In the genomic region with DNA sequence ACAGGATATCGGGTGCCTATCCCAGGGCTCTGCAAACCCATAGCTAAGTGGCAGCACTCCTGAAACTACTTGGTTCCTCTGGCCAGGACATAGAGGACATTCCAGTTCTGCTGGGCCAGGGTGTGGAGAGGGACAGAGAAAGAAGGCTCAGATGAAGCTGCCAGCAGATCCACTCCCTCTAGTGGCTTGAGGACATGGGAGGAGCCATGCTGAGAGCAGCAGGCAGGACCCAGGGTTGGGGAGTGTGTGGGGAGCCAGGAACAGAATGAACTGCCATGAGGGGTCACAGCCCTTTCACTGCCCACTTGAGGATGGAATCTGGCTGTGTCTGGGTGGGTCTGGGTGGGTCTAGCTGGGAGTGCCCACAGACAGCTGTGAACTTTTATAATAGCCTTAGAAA, we compare ENCODE assay signal across 19 mouse cellular contexts.
DNase-seq lines count a peak whose midpoint lies in the region; ATAC-seq lines count a peak whose summit lies in the region.
"Had no signal": no experiment of that assay in that cellular context is flagged by ENCODE, and none has a peak within 500 bp of the region (broad histone marks: within the 10 kb centered on the region; RNA-seq: fewer than 3 reads in every experiment).

No protein-coding gene starts in this region.

- no peak overlapping the region for H3K4me3 ChIP-seq in heart, embryonic 12.5 days
- no peak overlapping the region for H3K4me3 ChIP-seq in intestine, embryonic 16.5 days (ENCODE audit: low read length)
- H3K4me3 ChIP-seq: embryonic facial prominence, embryonic 13.5 days; limb, embryonic 12.5 days; liver, embryonic 15.5 days; midbrain, embryonic 10.5 days had no signal

- H3K27ac ChIP-seq in heart, embryonic 12.5 days (ENCODE audit: poor library complexity, severe bottlenecking) = no peak overlapping the region
- H3K27ac ChIP-seq in intestine, embryonic 16.5 days (ENCODE audit: low read length) = peak overlapping the region; percentile 76
- H3K27ac ChIP-seq: embryonic facial prominence, embryonic 13.5 days; hindbrain, postnatal 0 days; limb, embryonic 12.5 days; liver, embryonic 15.5 days; midbrain, embryonic 10.5 days had no signal

- H3K27me3 ChIP-seq in heart, embryonic 12.5 days (replicated peaks) = no peaks in the 10 kb centered on the region
- H3K27me3 ChIP-seq in intestine, embryonic 16.5 days (replicated peaks; ENCODE audit: control insufficient read depth, insufficient read depth, low read length) = no peaks in the 10 kb centered on the region
- H3K27me3 ChIP-seq: embryonic facial prominence, embryonic 13.5 days; limb, embryonic 12.5 days; liver, embryonic 15.5 days had no signal

- H3K9ac ChIP-seq in heart, embryonic 12.5 days = no peak overlapping the region
- H3K9ac ChIP-seq in intestine, embryonic 16.5 days (ENCODE audit: low read depth, low read length) = no peak overlapping the region
- H3K9ac ChIP-seq: embryonic facial prominence, embryonic 13.5 days; limb, embryonic 12.5 days; liver, embryonic 15.5 days had no signal

- peak; percentile 3 for DNase-seq in heart, postnatal 10 days
- peak; percentile 84 for DNase-seq in ES-CJ7 (ENCODE audit: low read depth, low spot score)
- DNase-seq in lung, postnatal 25 days (ENCODE audit: low spot score) = peak; percentile 28
- no peak for DNase-seq in T-cell, adult 2 months (ENCODE audit: low spot score)
- DNase-seq in spleen, postnatal 10 days (ENCODE audit: low spot score in 2 of 2) = no peak
- DNase-seq: adrenal gland, postnatal 10 days; cerebellum, postnatal 14 days; kidney, postnatal 25 days; right cerebral cortex, postnatal 14 days; thymus, postnatal 25 days had no signal

- H3K9me3 ChIP-seq in heart, embryonic 12.5 days (replicated peaks) = no peaks in the 10 kb centered on the region
- no peaks in the 10 kb centered on the region for H3K9me3 ChIP-seq in intestine, embryonic 16.5 days (ENCODE audit: control insufficient read depth, low read length)
- H3K9me3 ChIP-seq: embryonic facial prominence, embryonic 13.5 days; limb, embryonic 12.5 days; liver, embryonic 15.5 days; midbrain, embryonic 10.5 days had no signal

- no peak overlapping the region for H3K4me2 ChIP-seq in heart, embryonic 12.5 days
- no peak overlapping the region for H3K4me2 ChIP-seq in intestine, embryonic 16.5 days (ENCODE audit: low read depth, low read length)
- H3K4me2 ChIP-seq: embryonic facial prominence, embryonic 13.5 days; limb, embryonic 12.5 days; liver, embryonic 15.5 days had no signal

- peaks cover 15% of the 10 kb centered on the region for H3K4me1 ChIP-seq in heart, embryonic 12.5 days (replicated peaks)
- H3K4me1 ChIP-seq in intestine, embryonic 16.5 days (ENCODE audit: control insufficient read depth, insufficient read depth, low read length) = peaks cover 22% of the 10 kb centered on the region
- H3K4me1 ChIP-seq: embryonic facial prominence, embryonic 13.5 days; limb, embryonic 12.5 days; liver, embryonic 15.5 days had no signal

- WGBS in heart, embryonic 12.5 days = 84% methylated on average over 1 of the region's 1 CpGs
- 70% methylated on average over 1 of the region's 1 CpGs for WGBS in intestine, embryonic 16.5 days

- intact Hi-C loops in heart, postnatal 10 days (cut with DNase I) = no loop called here

- no peak for ATAC-seq in heart, embryonic 12.5 days (ENCODE audit: insufficient number of reproducible peaks, low FRiP score)
- ATAC-seq in intestine, embryonic 16.5 days = no peak
- no peak for ATAC-seq in megakaryocyte-erythroid progenitor cell, adult 5-6 weeks (replicated peaks; ENCODE audit: low FRiP score, low TSS enrichment, poor library complexity, severe bottlenecking)
- ATAC-seq: CD4-positive, CD25-positive, alpha-beta regulatory T cell, adult 4 months; hindbrain, postnatal 0 days had no signal

- H3K36me3 ChIP-seq in heart, embryonic 12.5 days = no peaks in the 10 kb centered on the region
- H3K36me3 ChIP-seq in intestine, embryonic 16.5 days (ENCODE audit: control insufficient read depth, insufficient read depth, low read length) = no peaks in the 10 kb centered on the region
- H3K36me3 ChIP-seq: embryonic facial prominence, embryonic 13.5 days; limb, embryonic 12.5 days; liver, embryonic 15.5 days; midbrain, embryonic 10.5 days had no signal

Comparison
In these comparisons a context has a peak if more than half of its experiments do, and no peak if none do; other contexts are left out.
1. DNase-seq: peak in heart, postnatal 10 days (2 of 2), ES-CJ7 (single experiment) and lung, postnatal 25 days (single experiment); none in T-cell, adult 2 months (single experiment) and spleen, postnatal 10 days (0 of 2).